Mouse (Mus musculus) brain, embryonic 14.5 days (tissue): ENCODE data around the gene Timm10b. TPM values are rescaled to one million over a fixed set of nuclear protein-coding genes. Genes with fewer than 3 reads are reported as not detected.

Experiments used
- DNase-seq: peaks from one replicate; pipeline ENCODE4 v3.0.0-alpha.2; 2011; ENCODE audit warnings: low read depth
- CTCF ChIP-seq: fragments of 200-500 bp; IDR thresholded peaks from 2 replicates; pipeline ENCODE4 v1.5.1; 2012; ENCODE audit warnings: inconsistent platforms, mild to moderate bottlenecking, moderate library complexity, borderline replicate concordance; ENCODE audit not compliant: insufficient read depth, insufficient read length; ENCODE audit errors: extremely low read depth
- POLR2A ChIP-seq: fragments of 200-500 bp; IDR thresholded peaks from 2 replicates; pipeline ENCODE4 v1.6.1; 2012; ENCODE audit warnings: mild to moderate bottlenecking, inconsistent platforms, borderline replicate concordance; ENCODE audit not compliant: poor library complexity, insufficient read depth, insufficient read length, severe bottlenecking; ENCODE audit errors: extremely low read depth
- polyA plus RNA-seq: library from polyadenylated mRNA; depleted of rRNA; stranded (reverse); fragments of >200 nt; gene quantifications from 2 replicates; pipeline ENCODE4 v1.2.3, GENCODE M21; 2012

The Timm10b gene
- polyA plus RNA-seq, 1 experiment, result 101 TPM

DNA sequence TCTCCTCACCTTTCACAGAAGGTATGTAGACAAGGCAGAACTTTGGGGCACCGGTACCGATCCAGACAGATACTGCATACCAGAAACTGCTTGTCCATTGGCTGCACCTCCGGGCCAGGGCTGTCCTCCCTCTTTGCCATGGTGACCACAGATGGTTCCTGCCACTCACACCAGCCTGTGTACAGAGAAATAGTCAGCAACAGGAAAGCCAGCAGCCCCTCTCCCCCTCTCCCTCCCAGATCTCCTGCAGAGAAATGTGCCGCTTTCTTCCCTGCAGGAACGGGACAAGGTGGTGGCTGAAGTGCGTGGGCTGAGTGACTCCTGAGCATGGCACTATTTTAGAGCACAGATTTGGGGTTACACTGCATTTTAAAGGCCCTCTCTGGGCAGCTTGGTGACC lies 14.5 kb upstream of the Timm10b start:
- DNase-seq, result no peak
- TF ChIP-seq POLR2A (no peak), CTCF (no peak)

DNA sequence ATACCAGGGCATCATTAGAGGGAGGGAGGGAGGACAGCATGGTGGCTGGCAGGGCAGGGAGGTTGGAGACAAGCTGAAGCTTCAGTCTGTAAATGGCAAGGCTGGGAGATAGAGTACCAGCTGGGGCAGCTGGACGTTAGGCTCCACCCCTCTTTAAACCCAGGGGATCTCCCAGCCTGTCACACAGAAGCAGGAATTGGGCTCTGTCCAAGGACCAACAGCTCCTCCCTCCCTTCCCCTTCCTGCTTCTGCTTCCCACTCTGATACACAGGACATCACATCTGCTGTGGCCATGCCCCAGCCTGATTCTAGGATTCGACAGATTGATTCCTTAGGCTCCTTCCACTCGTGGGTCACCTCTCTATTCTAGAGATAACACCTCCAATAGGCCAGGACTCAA lies 11.2 kb upstream of the Timm10b start:
- DNase-seq, result peak; percentile 89
- TF ChIP-seq CTCF, result no peak
- TF ChIP-seq POLR2A, result no peak

DNA sequence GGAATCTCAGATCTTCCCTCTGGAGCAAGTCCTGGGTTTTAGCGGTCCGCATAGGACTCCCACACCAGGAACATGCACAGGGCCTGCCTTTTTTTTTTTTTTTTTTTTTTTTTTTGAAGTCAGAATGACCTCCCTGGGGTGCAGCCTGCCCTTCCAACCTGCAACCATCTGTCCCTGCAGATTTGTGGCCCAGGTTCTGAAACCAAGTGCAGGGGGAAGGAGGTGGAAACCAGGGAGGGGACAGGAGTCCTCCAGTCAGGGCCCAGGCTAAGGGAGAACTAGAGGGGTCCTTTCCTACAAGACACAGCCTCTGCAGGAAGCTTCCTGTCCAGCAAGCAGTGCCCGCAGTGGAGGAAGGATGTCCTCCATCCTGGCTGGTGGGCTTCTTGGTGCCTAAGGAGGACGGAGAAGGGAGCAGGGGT lies 7.3 kb upstream of the Timm10b start:
- peak; percentile 44 for DNase-seq
- no peak for TF ChIP-seq POLR2A
- TF ChIP-seq CTCF, result no peak

DNA sequence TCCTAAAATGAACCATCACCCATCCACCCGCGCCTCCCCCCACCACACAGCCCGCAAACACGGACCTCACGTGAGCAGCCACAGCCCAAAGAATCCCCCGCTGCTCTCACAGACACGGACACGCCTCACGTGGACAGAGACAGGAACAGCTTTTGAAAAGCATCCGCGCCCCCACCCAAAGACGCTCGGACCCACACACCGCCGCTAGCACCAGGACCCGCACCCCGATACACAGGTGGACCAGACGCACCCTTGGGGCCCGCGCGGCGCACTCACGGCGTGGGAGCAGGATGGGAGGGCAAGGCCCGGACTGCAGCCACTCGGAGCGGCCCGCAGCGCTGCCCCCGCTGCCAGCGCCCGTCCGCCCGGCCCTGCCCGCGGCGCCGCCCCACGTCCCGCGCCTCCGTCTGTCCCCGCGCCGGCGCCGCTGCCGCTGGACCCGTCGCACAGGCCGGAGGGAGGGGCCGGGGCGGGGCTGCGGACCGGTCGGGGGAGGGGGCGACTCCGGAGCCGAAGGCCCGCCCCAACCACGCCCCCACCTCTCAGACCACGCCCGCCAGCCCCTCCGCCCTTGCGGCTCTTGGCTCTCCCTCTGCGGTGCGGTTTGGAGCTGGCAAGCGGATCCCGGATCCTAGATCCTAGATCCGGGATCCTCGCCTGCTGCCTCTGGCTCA lies 6.6 kb upstream of the Timm10b start, which contains the start of gene Trim3:
TSS of gene Trim3 (minus strand) at position 445 of the 674 bp plus-strand sequence.
- no peak for TF ChIP-seq CTCF
- TF ChIP-seq POLR2A, result peak; percentile 47; the same call in 1 of the 2 replicates
- DNase-seq, result peak; percentile 96

DNA sequence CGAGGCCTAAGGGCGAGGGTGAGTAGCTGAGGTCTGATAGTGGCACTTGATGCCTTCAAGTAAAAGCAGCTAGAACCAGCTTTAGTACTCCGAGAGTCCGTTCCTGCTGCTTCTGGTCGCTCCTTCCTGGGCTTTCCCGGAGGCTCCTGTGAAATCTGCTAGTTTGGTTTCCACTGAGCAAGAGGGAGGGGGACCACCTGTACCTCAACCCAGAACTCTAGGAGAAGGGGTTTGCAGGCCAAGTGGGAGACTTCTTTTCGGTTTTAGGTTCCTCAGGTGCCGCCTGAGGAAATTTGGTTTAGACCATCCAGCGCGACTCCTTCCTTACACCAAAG lies 6.1 kb upstream of the Timm10b start:
- no peak for DNase-seq
- TF ChIP-seq CTCF, result no peak
- no peak for TF ChIP-seq POLR2A

DNA sequence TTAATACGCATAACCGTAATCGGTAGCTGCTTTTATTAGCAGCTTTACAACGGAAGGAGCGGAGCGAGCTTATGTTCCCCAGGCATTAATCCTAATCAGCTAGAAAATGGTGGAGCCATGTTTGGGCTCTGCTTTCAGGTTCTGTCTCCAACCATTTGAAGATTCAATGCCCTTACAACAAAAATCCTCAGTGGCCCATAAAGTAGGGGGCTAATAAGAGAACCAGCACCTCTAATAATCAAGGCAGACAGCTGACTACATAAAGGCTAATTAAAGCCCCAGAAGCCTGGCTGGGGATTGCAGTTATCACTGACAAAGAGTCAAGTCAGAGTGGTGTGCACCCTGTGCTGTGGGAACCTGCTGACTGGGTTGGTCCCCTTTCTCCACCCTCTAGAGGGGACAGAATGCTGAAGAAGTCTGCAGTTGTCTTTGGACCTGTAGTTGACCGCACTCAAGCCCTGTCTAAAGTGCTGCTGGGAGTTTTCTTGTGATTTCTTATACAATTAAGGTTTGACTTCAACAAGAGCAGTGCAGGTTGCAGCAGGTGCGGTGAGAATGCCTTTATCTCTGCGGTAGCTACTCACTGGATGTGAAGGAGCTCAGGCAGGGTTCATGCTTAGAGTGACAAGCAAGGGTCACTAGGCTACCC lies 5.5 kb upstream of the Timm10b start:
- TF ChIP-seq CTCF (no peak), POLR2A (no peak)
- peak; percentile 30 for DNase-seq

DNA sequence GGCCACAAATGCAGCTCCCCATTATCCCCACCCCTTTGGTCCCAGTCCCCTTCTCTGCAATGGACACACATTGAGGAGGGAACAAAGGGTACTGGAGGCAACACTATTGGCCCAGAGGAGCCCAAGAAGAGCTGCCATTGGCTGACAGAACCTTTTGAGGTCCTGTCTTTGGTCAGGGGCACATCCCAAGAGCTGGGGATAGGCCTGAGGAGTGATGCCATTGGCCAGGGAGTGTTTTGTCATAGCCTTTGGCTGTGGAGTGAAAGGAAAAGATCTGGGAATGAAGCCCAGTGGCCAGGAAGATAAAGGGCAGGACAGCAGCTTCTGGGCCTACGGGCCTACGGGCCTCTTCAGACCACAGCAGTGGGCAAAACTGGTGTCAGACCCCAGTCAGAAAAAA lies 4.1 kb upstream of the Timm10b start:
- no peak for TF ChIP-seq CTCF
- no peak for TF ChIP-seq POLR2A
- peak; percentile 7 for DNase-seq

DNA sequence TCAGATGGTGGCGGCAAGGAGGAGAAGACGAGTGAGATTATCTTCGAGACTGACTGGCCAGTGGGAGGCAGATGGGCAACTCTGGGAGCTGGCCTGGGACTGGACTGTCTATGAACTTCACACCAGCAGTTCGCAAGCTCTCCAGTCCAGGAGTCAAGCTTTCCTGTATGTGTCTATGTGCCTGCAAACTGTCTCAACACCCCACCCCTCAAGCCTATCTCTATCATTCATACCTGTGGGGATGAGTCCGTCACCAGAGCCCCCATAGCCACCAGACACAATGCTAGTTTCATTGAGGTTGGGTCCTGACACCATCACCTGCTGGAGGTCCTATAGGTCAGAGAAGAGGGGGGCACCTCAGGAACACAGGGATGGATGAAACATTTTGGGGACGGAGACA lies 1.1 kb upstream of the Timm10b start:
- DNase-seq, result no peak

DNA sequence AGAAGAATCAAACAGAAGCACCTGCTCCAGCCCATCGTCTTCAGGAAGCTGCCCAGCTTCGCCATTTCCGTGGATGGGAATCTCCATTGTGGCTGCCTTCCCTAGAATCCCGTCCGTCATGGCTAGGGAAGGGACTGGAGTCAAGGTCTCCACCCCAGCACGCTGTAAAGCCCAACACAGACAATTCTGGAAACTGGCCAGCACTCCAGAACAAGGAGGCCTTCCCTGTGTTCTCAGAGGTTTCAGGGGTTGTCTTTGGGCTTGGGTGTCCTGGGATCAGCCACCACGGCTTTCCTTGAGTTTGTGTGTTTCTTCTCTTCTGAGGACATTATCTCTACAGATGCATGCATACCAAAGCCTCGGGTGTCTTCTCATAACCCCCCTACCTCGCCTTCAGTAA lies 552 bp upstream of the Timm10b start:
- TF ChIP-seq CTCF, result no peak
- TF ChIP-seq POLR2A, result no peak
- no peak for DNase-seq

More for the DNA sequence above, 1.1 kb upstream of the Timm10b start:
- TF ChIP-seq POLR2A, result no peak
- no peak for TF ChIP-seq CTCF

DNA sequence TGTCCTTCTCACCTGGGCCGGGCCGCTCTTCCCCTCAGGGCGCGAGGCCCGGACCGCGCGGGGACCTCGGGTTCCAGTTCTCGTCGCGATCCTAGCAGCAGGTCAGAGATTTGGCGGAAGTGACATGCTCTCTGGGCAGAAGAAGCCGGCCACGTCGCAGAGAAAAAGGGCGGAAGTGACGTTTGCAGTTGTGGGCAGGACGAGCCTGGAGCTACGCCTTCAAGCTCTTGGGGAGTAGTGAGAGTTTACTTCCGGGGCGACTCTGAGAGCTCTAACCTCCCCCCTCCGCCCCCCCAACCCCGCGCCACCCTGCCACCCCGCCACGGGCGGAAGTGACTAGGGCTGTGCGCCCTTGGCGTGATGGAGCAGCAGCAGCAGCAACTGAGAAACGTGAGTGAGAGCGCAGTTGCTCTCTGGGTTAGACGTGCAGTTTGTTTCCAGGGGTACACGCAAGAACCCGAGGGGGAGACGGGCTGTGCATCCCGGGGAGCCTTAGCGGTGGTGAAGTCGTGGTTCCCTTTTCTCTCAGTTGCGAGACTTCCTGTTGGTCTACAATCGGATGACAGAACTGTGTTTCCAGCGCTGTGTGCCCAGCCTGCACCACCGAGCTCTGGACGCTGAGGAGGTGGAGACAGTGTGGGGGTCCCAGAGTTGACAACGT lies 507 bp downstream of the Timm10b start, which contains the start of the genes Arfip2 and Gm45799:
TSS of gene Arfip2 (minus strand) at position 184 of the 661 bp plus-strand sequence.
TSS of gene Gm45799 (plus strand) at position 320 of the 661 bp plus-strand sequence.
- TF ChIP-seq POLR2A, result peak; percentile 59; the same call in 1 of the 2 replicates
- no peak for TF ChIP-seq CTCF
- peak; percentile 99 for DNase-seq

DNA sequence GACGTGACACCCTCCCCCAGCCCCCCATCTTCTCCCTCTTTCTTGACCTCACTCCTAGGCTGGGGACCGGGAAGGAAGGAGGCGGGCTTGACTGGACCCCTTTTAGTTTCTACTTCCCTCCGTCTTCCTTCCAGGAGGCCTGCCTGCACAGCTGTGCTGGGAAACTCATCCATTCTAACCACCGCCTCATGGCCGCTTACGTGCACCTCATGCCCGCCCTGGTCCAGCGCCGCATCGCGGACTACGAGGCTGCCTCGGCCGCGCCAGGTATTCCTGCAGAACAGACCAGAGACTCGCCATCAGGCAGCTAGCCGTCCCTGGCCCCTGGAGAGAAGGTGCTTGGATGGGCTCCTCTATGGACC lies 1.0 kb downstream of the Timm10b start:
- DNase-seq, result no peak
- TF ChIP-seq CTCF, result no peak
- no peak for TF ChIP-seq POLR2A
